Mouse (Mus musculus): ENCODE measurements around the gene Rer1. TPM values are rescaled to one million over a fixed set of nuclear protein-coding genes. Genes with fewer than 3 reads are reported as not detected.
A peak's percentile ranks its signal among the peaks of the same experiment; 100 is the strongest.

The Rer1 gene
- polyA plus RNA-seq, 1 experiment: 55.8 TPM

GRCm38 (mm10) chr4:155098572-155098971 is 12.4 kb upstream of the Rer1 start:
- TF ChIP-seq POLR2A (IDR thresholded peaks at IDR 0.05; ENCODE audit: borderline replicate concordance, control insufficient read depth, low read depth, low read length) (no peak), CTCF (IDR thresholded peaks at IDR 0.05; ENCODE audit: control insufficient read depth, insufficient read depth, low read length) (no peak)
- H3K4me1 ChIP-seq (ENCODE audit: control insufficient read depth, insufficient read depth, low read length): no peaks in the 10 kb centered on the region
- H3K27ac ChIP-seq (ENCODE audit: control insufficient read depth, insufficient read depth, low read depth, low read length, poor library complexity): no peak overlapping the region
- 59% methylated on average over 4 of the region's 4 CpGs for WGBS
- no peak overlapping the region for H3K4me3 ChIP-seq (replicated peaks; ENCODE audit: control insufficient read depth, low read depth, low read length)

GRCm38 (mm10) chr4:155097452-155097851 is 11.3 kb upstream of the Rer1 start:
- no peaks in the 10 kb centered on the region for H3K4me1 ChIP-seq (ENCODE audit: control insufficient read depth, insufficient read depth, low read length)
- WGBS: 76% methylated on average over 6 of the region's 6 CpGs
- TF ChIP-seq POLR2A (IDR thresholded peaks at IDR 0.05; ENCODE audit: borderline replicate concordance, control insufficient read depth, low read depth, low read length): no peak
- no peak overlapping the region for H3K4me3 ChIP-seq (replicated peaks; ENCODE audit: control insufficient read depth, low read depth, low read length)
- no peak overlapping the region for H3K27ac ChIP-seq (ENCODE audit: control insufficient read depth, insufficient read depth, low read depth, low read length, poor library complexity)

- TF ChIP-seq CTCF (IDR thresholded peaks at IDR 0.05; ENCODE audit: control insufficient read depth, insufficient read depth, low read length) (no peak), POLR2A (IDR thresholded peaks at IDR 0.05; ENCODE audit: borderline replicate concordance, control insufficient read depth, low read depth, low read length) (no peak)
- no peak overlapping the region for H3K4me3 ChIP-seq (replicated peaks; ENCODE audit: control insufficient read depth, low read depth, low read length)
- no peaks in the 10 kb centered on the region for H3K4me1 ChIP-seq (ENCODE audit: control insufficient read depth, insufficient read depth, low read length)
- 85% methylated on average over 8 of the region's 8 CpGs for WGBS
- no peak overlapping the region for H3K27ac ChIP-seq (ENCODE audit: control insufficient read depth, insufficient read depth, low read depth, low read length, poor library complexity)
Observed at GRCm38 (mm10) chr4:155095967-155096366, 9.8 kb upstream of the Rer1 start.

- 49% methylated on average over 8 of the region's 8 CpGs for WGBS
- Histone ChIP-seq H3K27ac (ENCODE audit: control insufficient read depth, insufficient read depth, low read depth, low read length, poor library complexity) (no peak overlapping the region), H3K4me3 (replicated peaks; ENCODE audit: control insufficient read depth, low read depth, low read length) (no peak overlapping the region), H3K4me1 (ENCODE audit: control insufficient read depth, insufficient read depth, low read length) (no peaks in the 10 kb centered on the region)
- TF ChIP-seq POLR2A (IDR thresholded peaks at IDR 0.05; ENCODE audit: borderline replicate concordance, control insufficient read depth, low read depth, low read length): no peak
- peak; percentile 99 for TF ChIP-seq CTCF (IDR thresholded peaks at IDR 0.05; ENCODE audit: control insufficient read depth, insufficient read depth, low read length)
Observed at GRCm38 (mm10) chr4:155095238-155095900, 9.2 kb upstream of the Rer1 start.

- TF ChIP-seq POLR2A (IDR thresholded peaks at IDR 0.05; ENCODE audit: borderline replicate concordance, control insufficient read depth, low read depth, low read length): no peak
- peak; percentile 78 for TF ChIP-seq CTCF (IDR thresholded peaks at IDR 0.05; ENCODE audit: control insufficient read depth, insufficient read depth, low read length)
- Histone ChIP-seq H3K27ac (ENCODE audit: control insufficient read depth, insufficient read depth, low read depth, low read length, poor library complexity) (no peak overlapping the region), H3K4me3 (replicated peaks; ENCODE audit: control insufficient read depth, low read depth, low read length) (no peak overlapping the region), H3K4me1 (ENCODE audit: control insufficient read depth, insufficient read depth, low read length) (no peaks in the 10 kb centered on the region)
- 75% methylated on average over 3 of the region's 3 CpGs for WGBS
Observed at GRCm38 (mm10) chr4:155094565-155094964, 8.4 kb upstream of the Rer1 start.

- no peak overlapping the region for H3K27ac ChIP-seq (ENCODE audit: control insufficient read depth, insufficient read depth, low read depth, low read length, poor library complexity)
- TF ChIP-seq POLR2A (IDR thresholded peaks at IDR 0.05; ENCODE audit: borderline replicate concordance, control insufficient read depth, low read depth, low read length): no peak
- H3K4me3 ChIP-seq (replicated peaks; ENCODE audit: control insufficient read depth, low read depth, low read length): no peak overlapping the region
- H3K4me1 ChIP-seq (ENCODE audit: control insufficient read depth, insufficient read depth, low read length): no peaks in the 10 kb centered on the region
- WGBS: 76% methylated on average over 7 of the region's 7 CpGs
Observed at GRCm38 (mm10) chr4:155093431-155094149, 7.4 kb upstream of the Rer1 start.

- no peaks in the 10 kb centered on the region for H3K4me1 ChIP-seq (ENCODE audit: control insufficient read depth, insufficient read depth, low read length)
- WGBS: 85% methylated on average over 19 of the region's 19 CpGs
- no peak overlapping the region for H3K27ac ChIP-seq (ENCODE audit: control insufficient read depth, insufficient read depth, low read depth, low read length, poor library complexity)
- H3K4me3 ChIP-seq (replicated peaks; ENCODE audit: control insufficient read depth, low read depth, low read length): no peak overlapping the region
- no peak for TF ChIP-seq POLR2A (IDR thresholded peaks at IDR 0.05; ENCODE audit: borderline replicate concordance, control insufficient read depth, low read depth, low read length)
- no peak for TF ChIP-seq CTCF (IDR thresholded peaks at IDR 0.05; ENCODE audit: control insufficient read depth, insufficient read depth, low read length)
Observed at GRCm38 (mm10) chr4:155092718-155093430, 6.7 kb upstream of the Rer1 start.

- WGBS: 85% methylated on average over 13 of the region's 13 CpGs
- TF ChIP-seq CTCF (IDR thresholded peaks at IDR 0.05; ENCODE audit: control insufficient read depth, insufficient read depth, low read length) (no peak), POLR2A (IDR thresholded peaks at IDR 0.05; ENCODE audit: borderline replicate concordance, control insufficient read depth, low read depth, low read length) (no peak)
- Histone ChIP-seq H3K4me1 (ENCODE audit: control insufficient read depth, insufficient read depth, low read length) (peaks cover 6% of the 10 kb centered on the region), H3K27ac (ENCODE audit: control insufficient read depth, insufficient read depth, low read depth, low read length, poor library complexity) (no peak overlapping the region), H3K4me3 (replicated peaks; ENCODE audit: control insufficient read depth, low read depth, low read length) (no peak overlapping the region)
Observed at GRCm38 (mm10) chr4:155090688-155091449, 4.7 kb upstream of the Rer1 start.
